Mouse (Mus musculus) mouse embryonic stem cell (cell line): ENCODE measurements around the gene 1110017D15Rik.

ENCODE experiments used
- in situ Hi-C, 2 experiments: fragments of 300-500 bp; cut with MboI; formaldehyde crosslinking; loops; 1 replicate in 1 of 2; 3 replicates in 1 of 2; pipeline ENCODE4 v1.14.3; 2019 to 2020; ENCODE audit warnings: low sequenced_read_pairs in 2 of 2, low pct_unique_long_range_greater_than_20kb in 1 of 2, mixed read lengths in 1 of 2; ENCODE audit not compliant: unreplicated experiment in 1 of 2

1110017D15Rik gene

DNA sequence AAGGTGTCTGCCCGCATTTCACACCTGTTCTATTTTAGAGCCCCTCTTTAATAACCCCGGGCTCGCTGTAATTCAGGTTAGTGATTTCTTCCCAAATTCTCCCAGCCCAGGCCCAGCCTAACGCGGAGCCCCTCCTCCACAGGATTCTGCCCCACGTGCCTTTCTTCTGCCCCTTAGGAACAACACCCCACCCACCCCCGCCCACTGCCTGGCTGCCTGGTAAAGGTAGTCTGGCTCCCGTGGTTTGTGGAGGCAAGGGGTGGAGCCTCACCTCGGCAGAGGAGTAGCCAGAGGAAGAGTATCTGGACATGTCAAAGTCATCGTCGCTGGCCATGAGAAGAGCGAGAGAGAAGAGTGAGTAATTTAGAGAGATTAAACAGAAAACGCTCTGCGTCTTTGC is 3.5 kb upstream of the 1110017D15Rik start:
- in situ Hi-C loops, result no loop called here

DNA sequence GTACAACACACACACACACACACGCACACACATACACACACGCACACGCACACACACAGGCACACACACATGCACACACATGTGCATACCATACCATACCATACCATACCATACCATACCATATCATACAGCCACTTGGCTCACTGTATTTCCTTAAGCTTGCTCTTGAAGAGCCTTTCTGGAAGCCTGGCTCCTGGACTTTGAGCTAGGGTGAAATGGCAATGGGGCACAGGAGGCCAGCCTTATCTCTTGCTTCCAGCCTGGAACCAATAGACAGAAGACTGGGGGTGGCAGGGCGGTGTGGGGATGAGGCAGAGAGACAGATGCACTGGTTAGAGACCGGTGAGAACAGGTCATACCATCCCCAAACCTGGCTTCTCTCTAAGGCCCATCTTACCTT is 2.1 kb upstream of the 1110017D15Rik start:
- in situ Hi-C loops, result no loop called here

DNA sequence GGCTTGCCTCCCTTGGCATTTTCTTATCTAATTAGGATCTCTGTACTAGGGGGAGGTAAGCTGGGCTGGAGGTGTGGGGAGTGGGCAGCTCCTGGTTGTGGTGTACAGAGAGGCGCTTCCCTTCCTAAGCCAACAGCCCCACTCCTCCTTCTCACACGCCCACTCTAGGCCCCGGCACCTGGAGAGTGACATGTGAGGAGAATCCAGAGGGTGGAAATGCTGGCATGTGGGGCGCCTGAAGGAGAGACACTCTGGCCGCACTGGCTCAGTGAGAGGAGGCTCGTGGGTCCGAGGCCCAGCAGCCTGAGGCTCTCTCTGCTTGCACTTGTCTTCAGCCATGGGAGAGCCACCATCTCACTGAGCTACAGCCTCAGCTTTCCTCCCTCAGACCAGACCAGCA is 1.2 kb upstream of the 1110017D15Rik start:
- in situ Hi-C loops, result no loop called here

DNA sequence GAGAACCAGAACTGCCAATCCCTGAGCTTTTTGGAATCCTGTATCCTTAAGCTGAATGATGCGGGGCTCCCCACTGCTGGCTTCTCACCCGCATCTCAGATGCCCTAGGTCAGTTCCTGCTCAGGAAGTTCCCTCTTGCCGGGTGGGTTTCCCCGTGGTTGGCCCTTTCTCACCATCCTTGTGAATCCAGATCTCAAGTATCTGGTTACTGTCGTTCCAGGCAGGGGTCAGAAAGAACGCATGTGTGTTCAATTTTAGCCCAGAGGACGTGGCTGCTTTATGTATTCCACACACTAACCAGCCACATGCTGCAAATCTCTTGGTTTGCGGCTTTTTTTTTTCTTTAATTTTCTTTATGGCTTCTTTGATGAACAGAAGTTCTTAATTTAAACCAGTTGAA is 3.4 kb downstream of the 1110017D15Rik start:
- in situ Hi-C loops, result no loop called here

DNA sequence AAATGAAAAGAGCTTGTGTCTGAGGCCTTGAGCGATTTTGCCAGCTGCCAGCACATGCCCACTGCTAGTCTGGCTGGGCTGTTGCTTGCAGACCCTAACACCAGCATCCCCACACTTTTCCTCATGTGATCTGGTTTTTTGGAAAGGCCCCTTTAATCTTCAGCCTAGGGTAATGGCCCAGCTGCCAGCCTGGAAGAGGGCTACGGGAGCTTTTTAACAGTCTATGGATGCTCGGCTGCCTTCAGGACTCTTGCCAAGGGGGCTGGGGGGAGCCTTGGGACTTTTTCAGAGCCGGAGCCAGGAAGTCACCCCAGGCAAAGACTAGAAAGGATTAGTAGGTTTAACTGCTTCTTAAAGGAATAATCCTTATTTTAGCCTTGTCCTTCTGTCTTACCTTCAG is 3.8 kb downstream of the 1110017D15Rik start:
- in situ Hi-C loops, result no loop called here

DNA sequence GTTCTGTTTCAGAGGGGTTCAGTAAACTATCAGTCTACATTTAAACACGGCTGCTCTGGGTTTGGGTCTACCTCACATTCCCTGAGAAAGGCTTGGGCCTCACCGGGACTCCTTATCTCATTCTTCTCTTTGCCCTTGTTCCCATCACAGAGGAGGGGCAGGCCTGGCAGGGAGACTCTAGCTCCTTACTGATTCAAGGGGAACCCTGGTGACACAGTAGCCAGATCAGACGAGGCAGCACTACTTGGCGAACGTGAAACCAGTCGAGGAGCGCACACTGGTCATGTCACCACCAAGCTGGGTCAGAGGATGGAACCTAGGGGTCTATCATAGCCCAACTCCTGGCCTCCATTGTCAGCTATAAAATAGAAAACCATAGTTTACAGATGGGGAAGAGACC is 9.1 kb downstream of the 1110017D15Rik start:
- in situ Hi-C loops, result no loop called here

DNA sequence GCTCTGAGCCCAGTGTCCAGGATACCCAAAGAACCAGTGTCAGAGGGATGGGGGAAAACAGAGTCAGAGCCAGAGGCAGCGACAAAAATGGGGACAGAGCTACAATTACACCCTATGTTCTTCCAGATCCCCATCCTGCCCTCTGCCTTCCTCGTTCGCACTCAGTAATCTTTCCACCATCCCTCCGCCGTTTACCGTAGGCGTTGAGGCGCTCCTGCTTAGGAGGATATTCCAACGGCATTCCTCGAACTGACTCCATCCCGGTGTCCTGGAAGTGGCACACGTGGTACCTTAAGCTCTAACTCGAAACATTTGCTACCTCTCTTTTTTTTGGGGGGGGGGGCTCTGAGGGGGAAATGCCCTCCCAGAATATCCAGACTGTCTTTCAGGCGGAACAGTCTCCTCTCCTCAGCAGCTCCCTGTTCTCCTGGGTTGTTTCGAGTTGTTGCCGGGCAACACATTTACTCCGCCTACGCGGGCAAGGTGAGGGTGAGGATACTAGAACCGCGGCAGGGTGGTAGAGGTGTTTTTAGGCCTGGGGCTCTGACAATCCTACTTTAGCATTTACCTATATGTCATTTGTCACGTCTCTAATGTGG is 9.7 kb downstream of the 1110017D15Rik start:
- in situ Hi-C loops, result no loop called here

DNA sequence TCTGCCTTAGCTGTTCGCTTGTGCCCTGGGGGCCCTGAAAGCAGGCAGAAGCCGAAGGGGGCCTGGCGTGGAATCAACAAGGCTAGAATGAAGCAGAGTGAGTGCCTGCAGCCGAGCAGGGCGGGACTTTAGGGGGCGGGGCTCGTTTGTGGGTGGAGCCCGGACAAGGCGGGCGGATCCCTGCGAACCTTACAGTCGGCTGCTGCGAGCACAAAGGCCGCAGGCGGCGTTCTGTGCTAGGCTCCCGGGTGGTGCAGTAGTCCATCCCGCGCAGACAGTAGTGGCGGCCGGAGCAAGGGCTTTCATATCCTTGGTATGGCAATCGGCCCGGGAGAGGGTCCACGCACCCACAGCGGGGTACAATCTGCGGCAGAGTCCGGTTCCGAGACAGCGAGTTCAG is 10.2 kb downstream of the 1110017D15Rik start:
- in situ Hi-C loops, result no loop called here

DNA sequence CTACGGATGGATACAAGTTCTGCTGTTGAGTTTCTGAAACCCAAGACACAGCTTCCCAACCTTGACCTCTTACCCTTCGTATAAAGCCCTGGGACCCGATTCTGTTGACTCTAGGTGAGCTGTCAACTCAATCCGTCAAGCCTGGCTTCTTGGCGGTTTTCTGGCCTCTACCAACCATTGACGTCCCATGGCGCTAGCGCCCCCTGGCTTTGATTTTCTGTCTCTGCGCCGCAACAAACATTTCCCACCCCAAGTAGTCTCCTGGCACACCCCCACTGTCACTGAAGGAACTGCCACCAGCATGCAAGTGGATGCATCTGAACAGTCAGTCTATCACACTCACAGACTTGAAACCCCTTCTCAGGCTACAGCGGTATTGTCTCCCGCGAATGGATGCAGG is 11.0 kb downstream of the 1110017D15Rik start:
- in situ Hi-C loops, result no loop called here

DNA sequence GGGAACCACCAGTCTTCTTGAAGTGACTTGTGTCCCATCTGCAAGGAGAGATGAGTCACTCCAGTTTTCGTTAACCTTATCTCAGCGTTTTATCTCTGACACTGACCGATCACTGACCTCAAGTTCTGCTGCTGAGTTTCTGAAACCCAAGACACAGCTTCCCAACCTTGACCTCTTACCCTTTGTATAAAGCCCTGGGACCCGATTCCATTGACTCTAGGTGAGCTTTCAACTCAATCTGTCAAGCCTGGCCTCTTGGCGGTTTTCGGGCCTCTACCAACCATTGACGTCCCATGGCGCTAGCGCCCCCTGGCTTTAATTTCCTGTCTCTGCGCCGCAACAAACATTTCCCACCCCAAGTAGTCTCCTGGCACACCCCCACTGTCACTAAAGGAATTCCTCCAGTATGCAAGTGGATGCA is 12.0 kb downstream of the 1110017D15Rik start:
- in situ Hi-C loops, result no loop called here

DNA sequence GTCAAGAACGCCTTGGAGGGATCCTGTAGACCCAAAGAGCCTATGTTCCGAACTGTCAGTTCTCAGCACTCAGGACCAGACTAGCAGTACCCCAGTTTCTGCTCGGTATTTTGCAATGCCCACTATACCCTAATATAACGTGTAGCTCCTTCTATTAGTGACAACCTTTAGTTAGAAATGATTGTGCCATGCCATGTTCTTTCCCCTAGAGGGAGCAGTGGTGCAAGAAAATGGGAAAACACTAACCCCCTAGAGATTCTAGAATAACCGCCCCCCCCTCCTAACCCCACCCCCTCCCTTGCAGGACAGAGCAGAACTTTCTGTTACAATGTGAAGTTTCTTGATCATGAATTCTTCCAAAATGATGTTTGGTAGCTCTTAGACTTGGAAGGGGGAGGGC is 12.8 kb downstream of the 1110017D15Rik start:
- in situ Hi-C loops, result no loop called here

DNA sequence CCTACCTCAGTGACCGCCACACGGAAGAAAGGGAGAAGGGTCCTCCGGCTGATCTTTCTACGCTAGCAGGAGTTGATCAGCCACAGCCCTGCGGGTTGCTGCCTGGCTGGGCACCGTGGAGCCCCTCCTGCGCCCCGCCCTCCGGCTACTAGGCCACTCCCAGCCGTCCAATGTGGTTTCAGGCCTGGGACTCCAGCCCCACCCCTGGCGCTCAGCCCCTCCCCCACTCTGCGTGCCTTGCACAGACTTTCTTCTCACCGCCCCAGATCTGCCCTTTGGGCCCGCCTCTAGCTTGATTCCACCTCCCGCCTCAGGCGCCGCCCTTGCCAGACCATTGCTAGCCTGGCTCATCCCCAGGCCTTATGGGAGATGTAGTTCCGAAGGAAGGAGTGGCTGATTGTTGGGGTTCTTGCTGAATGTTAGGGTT is 14.1 kb downstream of the 1110017D15Rik start, which contains the start of gene AI464131:
TSS of gene AI464131 (minus strand) at position 91 of the 427 bp plus-strand sequence.
- in situ Hi-C loops, result no loop called here

DNA sequence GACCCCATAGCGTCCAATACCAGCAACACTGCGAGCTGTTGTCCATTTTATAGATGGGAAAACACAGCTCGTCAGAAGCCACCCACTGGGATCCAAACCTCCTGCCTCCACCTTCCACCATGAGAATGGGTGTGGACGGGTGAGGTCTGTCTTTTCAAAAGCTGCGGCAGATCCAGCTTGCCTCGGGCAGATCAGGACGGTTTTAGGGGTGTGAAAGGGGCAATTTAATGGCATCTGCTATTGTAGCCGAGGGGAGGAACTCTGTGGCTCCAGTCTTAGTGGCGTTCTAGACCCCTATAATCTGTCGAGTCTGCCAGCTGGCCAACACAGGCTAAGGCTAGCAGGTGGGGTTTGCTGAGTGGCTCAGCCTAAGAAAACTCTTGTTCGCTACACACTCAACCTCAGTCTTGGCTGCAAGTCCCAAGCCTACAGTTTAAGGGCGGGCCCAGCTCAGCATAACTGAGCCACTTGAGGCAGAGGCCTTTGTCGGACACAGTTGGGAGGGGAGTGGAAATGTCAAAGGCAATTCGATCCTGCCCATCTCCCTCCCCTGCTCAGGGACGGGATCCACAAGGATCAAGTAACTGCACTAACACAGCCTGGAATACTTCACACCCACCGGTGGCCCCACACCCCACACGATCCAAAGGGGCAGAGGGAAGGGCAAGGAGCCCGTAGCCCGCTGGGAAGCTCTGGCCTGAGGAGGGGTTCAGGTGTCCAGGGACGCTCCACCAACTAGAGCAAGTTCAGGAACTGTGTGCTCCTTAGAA is 14.8 kb downstream of the 1110017D15Rik start:
- in situ Hi-C loops, result no loop called here

DNA sequence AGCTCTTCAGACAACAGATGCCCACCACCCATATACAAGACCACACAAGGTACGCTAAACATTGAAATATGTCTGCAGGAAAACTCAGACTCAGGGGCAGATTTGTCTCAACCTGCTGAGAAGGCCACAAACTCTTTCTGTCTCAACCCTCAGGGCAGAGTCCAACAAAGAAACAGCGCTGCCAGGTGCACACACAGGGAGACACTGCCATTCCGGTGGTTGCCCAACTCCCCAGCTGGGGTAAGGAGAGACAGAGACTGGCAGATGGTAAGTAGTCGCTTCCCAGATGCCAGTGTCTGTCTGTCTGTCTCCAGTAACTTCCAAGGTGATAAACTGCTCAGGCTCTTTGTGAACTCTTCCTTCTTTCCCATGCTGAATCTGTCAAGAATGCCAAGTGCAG is 16.3 kb downstream of the 1110017D15Rik start:
- in situ Hi-C loops, result no loop called here

DNA sequence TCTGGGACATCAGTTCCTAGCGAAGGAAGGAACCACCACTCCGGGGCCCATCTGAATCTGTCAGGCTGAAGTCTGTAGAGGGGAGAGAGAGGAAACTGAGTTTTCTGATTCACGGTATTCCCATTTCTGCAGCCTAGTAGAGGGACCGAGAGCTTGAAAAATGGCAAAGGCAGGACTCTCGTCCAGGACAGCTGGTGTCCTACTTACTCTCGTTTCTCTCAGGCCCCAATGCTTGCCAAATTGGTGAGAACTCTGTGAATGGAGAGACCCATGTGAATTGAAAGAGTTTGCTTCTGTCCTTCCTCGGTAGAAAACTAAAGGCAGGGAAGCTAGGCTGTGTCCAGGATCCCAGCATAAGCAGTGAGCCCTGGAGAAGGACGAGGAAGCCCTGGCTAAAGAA is 17.5 kb downstream of the 1110017D15Rik start:
- in situ Hi-C loops, result no loop called here

DNA sequence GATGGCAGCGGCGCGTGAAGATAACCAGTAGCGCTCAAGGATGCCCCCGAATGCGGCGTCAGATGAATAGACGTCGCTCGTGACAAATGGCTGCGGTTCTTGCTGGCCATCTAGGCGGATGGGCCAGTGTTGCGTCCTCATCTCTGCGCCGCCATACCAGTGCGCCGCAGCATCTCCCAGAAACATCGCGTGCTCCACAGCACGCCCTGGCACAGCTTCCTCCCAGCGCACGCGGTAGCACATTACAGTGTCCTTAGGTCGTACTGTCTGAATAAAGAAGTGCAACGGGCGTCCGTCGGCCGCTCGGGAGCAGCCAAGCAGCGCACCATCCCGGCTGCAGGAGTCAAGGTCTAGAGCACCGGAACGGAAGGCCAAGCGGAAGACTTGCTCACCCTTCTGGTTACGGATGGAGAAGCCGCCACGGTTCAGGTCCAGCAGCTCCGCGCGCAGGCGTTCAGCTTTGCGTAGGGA is 18.2 kb downstream of the 1110017D15Rik start:
- in situ Hi-C loops, result no loop called here

DNA sequence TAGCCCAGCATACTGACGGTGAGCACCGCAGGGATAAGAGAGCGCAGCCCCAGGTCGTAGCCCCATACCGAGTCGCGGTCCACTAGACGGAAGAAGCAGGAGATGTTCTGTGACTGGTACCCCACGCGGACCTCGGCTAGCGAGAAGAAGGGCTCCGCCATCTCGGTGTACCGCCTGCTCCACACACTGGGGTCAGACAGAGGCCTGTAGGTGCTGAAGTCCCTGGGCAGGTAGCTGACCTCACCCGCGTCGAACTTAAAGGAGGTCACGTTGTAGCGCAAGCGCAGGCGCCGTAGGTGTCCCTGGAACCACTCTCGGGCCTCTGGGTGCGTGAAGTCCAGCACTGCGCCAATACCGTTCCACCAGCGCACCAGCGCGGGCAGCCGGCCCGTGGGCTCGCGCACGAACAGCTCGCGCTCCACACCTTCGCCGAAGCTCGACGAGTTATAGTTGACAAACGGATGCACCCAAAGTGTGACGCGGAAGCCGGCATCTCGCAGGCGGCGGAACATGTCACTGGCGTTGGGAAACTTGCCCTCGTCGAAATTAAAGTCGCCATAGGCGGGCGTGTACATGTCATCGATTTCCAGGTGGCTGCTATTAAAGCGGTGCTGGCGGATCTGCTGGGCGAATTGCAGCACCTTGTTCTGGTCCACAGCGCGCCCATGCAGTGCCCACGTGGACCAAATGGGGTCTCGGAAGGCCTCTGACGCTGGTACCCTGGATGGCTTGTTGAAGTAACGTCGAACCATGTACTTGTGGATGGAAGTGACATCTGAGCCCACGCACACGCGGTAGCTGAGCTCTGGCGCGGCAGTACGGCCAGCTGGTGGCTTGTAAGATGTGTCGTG is 18.9 kb downstream of the 1110017D15Rik start:
- in situ Hi-C loops, result no loop called here

DNA sequence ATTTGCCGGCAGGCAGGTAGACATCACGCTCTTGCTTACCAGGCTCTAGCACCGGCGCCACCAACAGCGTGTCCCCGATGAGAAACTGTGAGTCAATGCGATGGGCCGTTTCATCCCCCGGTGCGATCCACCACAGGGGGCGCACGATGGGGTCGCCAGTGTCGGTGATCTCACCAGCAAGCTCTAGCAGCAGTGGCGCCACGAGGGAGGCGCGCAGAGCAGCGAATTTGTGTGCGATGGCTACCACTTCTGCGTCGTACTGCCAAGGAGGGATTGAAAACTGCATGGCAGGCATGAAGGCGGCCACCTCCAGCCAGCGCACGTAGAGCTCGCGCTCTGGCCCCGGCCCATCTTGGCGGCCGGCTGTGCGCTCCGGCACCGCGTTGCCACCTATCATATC is 19.6 kb downstream of the 1110017D15Rik start:
- in situ Hi-C loops, result no loop called here

DNA sequence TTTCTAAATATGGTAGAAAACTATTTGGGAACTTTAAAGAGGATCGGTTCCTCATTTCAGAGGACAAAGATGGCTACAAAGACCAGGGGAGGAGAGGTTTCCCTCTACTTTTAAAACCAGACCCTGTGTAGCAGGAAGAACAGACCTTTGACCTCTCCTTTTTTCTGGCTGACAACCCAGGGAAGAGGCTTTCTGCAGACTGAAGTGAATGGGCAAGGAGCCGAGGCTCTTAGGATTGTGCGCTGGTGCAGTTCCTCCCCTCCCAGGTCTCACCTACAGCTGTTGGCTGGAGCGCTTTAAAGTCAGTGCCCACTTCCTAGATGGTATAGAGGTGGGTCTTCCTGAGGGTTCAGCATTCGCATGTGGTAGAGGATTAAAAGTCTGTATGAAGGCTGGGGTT is 20.1 kb downstream of the 1110017D15Rik start:
- in situ Hi-C loops, result no loop called here
